Mouse (Mus musculus): Measurements from ENCODE around the gene Rps6ka6. TPM values are rescaled to one million over a fixed set of nuclear protein-coding genes. Genes with fewer than 3 reads are reported as not detected.
A peak's percentile ranks its signal among the peaks of the same experiment; 100 is the strongest.

The Rps6ka6 gene
- 46.4 and 52.4 TPM in 2 replicates for polyA plus RNA-seq (2014; fragmentation: Nextera tagmentation; extraction: Ambion mirVana)

GRCm38 (mm10) chrX:111537859-111538258 lies at the start of gene Rps6ka6:
Gene Rps6ka6, minus strand, starts transcription at chrX:111537959.
- H3K27ac ChIP-seq: no peak within 1 kb of the TSS

GRCm38 (mm10) chrX:111577044-111577443 lies 39.3 kb upstream of the Rps6ka6 start:
- 79% methylated on average over 2 of the region's 2 CpGs for WGBS
- H3K36me3 ChIP-seq (replicated peaks; ENCODE audit: control insufficient read depth, insufficient read depth): no peaks in the 10 kb centered on the region
- ATAC-seq (ENCODE audit: low FRiP score): no peak

More at GRCm38 (mm10) chrX:111537859-111538258, at the start of gene Rps6ka6:
- Histone ChIP-seq H3K27me3 (ENCODE audit: control insufficient read depth, insufficient read depth, low read length) (no peaks in the 10 kb centered on the region), H3K4me1 (replicated peaks; ENCODE audit: control insufficient read depth, insufficient read depth, low read length) (no peaks in the 10 kb centered on the region), H3K4me2 (replicated peaks) (no peak within 1 kb of the TSS), H3K4me3 (replicated peaks; ENCODE audit: low read length) (no peak within 1 kb of the TSS), H3K36me3 (replicated peaks; ENCODE audit: control insufficient read depth, insufficient read depth) (no peaks in the 10 kb centered on the region), H3K9ac (no peak within 1 kb of the TSS), H3K9me3 (ENCODE audit: control insufficient read depth, low read length) (no peaks in the 10 kb centered on the region)
- no peak for DNase-seq (ENCODE audit: low spot score)
- WGBS: 78% methylated on average over 10 of the region's 10 CpGs
- no peak for ATAC-seq (ENCODE audit: low FRiP score)

GRCm38 (mm10) chrX:111518206-111518605 lies 19.6 kb downstream of the Rps6ka6 start:
- Histone ChIP-seq H3K4me3 (replicated peaks; ENCODE audit: low read length) (no peak overlapping the region), H3K36me3 (replicated peaks; ENCODE audit: control insufficient read depth, insufficient read depth) (no peaks in the 10 kb centered on the region), H3K4me1 (replicated peaks; ENCODE audit: control insufficient read depth, insufficient read depth, low read length) (no peaks in the 10 kb centered on the region), H3K9ac (no peak overlapping the region), H3K9me3 (ENCODE audit: control insufficient read depth, low read length) (no peaks in the 10 kb centered on the region), H3K27ac (no peak overlapping the region), H3K27me3 (ENCODE audit: control insufficient read depth, insufficient read depth, low read length) (no peaks in the 10 kb centered on the region), H3K4me2 (replicated peaks) (no peak overlapping the region)
- no peak for ATAC-seq (ENCODE audit: low FRiP score)
- 41% methylated on average over 1 of the region's 1 CpGs for WGBS
- DNase-seq (ENCODE audit: low spot score): no peak

More at GRCm38 (mm10) chrX:111577044-111577443, 39.3 kb upstream of the Rps6ka6 start:
- Histone ChIP-seq H3K9me3 (ENCODE audit: control insufficient read depth, low read length) (no peaks in the 10 kb centered on the region), H3K4me1 (replicated peaks; ENCODE audit: control insufficient read depth, insufficient read depth, low read length) (no peaks in the 10 kb centered on the region), H3K9ac (no peak overlapping the region), H3K27ac (no peak overlapping the region), H3K4me3 (replicated peaks; ENCODE audit: low read length) (no peak overlapping the region), H3K27me3 (ENCODE audit: control insufficient read depth, insufficient read depth, low read length) (no peaks in the 10 kb centered on the region), H3K4me2 (replicated peaks) (no peak overlapping the region)
- no peak for DNase-seq (ENCODE audit: low spot score)

- Histone ChIP-seq H3K9me3 (ENCODE audit: control insufficient read depth, low read length) (no peaks in the 10 kb centered on the region), H3K36me3 (replicated peaks; ENCODE audit: control insufficient read depth, insufficient read depth) (no peaks in the 10 kb centered on the region), H3K4me3 (replicated peaks; ENCODE audit: low read length) (peak overlapping the region; percentile 57), H3K9ac (peak overlapping the region; percentile 65), H3K4me2 (replicated peaks) (peak overlapping the region; percentile 55), H3K27me3 (ENCODE audit: control insufficient read depth, insufficient read depth, low read length) (no peaks in the 10 kb centered on the region), H3K4me1 (replicated peaks; ENCODE audit: control insufficient read depth, insufficient read depth, low read length) (no peaks in the 10 kb centered on the region), H3K27ac (peak overlapping the region; percentile 80; the same call in 1 of the 2 replicates)
- DNase-seq (ENCODE audit: low spot score) (no peak), ATAC-seq (ENCODE audit: low FRiP score) (0 out of 2 replicates have a peak, but pooled peaks have one; percentile 23)
- WGBS: 23% methylated on average over 12 of the region's 12 CpGs
Observed at GRCm38 (mm10) chrX:111463565-111464093, 74.1 kb downstream of the Rps6ka6 start.

- peak overlapping the region; percentile 57 for H3K4me3 ChIP-seq (replicated peaks; ENCODE audit: low read length)
Observed at GRCm38 (mm10) chrX:111462833-111463564, 74.8 kb downstream of the Rps6ka6 start.

GRCm38 (mm10) chrX:111462495-111462832 lies 75.3 kb downstream of the Rps6ka6 start:
- DNase-seq (ENCODE audit: low spot score): peak; percentile 25
- Histone ChIP-seq H3K27ac (peak overlapping the region; percentile 80; the same call in 1 of the 2 replicates), H3K4me3 (replicated peaks; ENCODE audit: low read length) (peak overlapping the region; percentile 57), H3K36me3 (replicated peaks; ENCODE audit: control insufficient read depth, insufficient read depth) (no peaks in the 10 kb centered on the region), H3K9me3 (ENCODE audit: control insufficient read depth, low read length) (no peaks in the 10 kb centered on the region), H3K9ac (peak overlapping the region; percentile 65), H3K4me1 (replicated peaks; ENCODE audit: control insufficient read depth, insufficient read depth, low read length) (no peaks in the 10 kb centered on the region), H3K27me3 (ENCODE audit: control insufficient read depth, insufficient read depth, low read length) (no peaks in the 10 kb centered on the region), H3K4me2 (replicated peaks) (peak overlapping the region; percentile 55)
- no peak; the same call in 1 of the 2 replicates for ATAC-seq (ENCODE audit: low FRiP score)
- 30% methylated on average over 19 of the region's 21 CpGs for WGBS

More at GRCm38 (mm10) chrX:111462833-111463564, 74.8 kb downstream of the Rps6ka6 start:
- Histone ChIP-seq H3K9me3 (ENCODE audit: control insufficient read depth, low read length) (no peaks in the 10 kb centered on the region), H3K27me3 (ENCODE audit: control insufficient read depth, insufficient read depth, low read length) (no peaks in the 10 kb centered on the region), H3K36me3 (replicated peaks; ENCODE audit: control insufficient read depth, insufficient read depth) (no peaks in the 10 kb centered on the region), H3K4me2 (replicated peaks) (peak overlapping the region; percentile 55), H3K9ac (peak overlapping the region; percentile 65), H3K4me1 (replicated peaks; ENCODE audit: control insufficient read depth, insufficient read depth, low read length) (no peaks in the 10 kb centered on the region), H3K27ac (peak overlapping the region; percentile 80; the same call in 1 of the 2 replicates)
- ATAC-seq (ENCODE audit: low FRiP score): peak; percentile 97
- DNase-seq (ENCODE audit: low spot score): peak; percentile 78
- 13% methylated on average over 41 of the region's 72 CpGs for WGBS

- 0 out of 2 replicates have a peak overlapping the region, but pooled peaks have one; percentile 80 for H3K27ac ChIP-seq
Observed at GRCm38 (mm10) chrX:111462092-111462491, 75.7 kb downstream of the Rps6ka6 start.

GRCm38 (mm10) chrX:111460166-111460565 lies 77.6 kb downstream of the Rps6ka6 start:
- no peak overlapping the region for H3K4me3 ChIP-seq (replicated peaks; ENCODE audit: low read length)
- H3K27me3 ChIP-seq (ENCODE audit: control insufficient read depth, insufficient read depth, low read length): no peaks in the 10 kb centered on the region
- no peak overlapping the region for H3K4me2 ChIP-seq (replicated peaks)

More at GRCm38 (mm10) chrX:111462092-111462491, 75.7 kb downstream of the Rps6ka6 start:
- Histone ChIP-seq H3K4me2 (replicated peaks) (peak overlapping the region; percentile 55), H3K9me3 (ENCODE audit: control insufficient read depth, low read length) (no peaks in the 10 kb centered on the region), H3K36me3 (replicated peaks; ENCODE audit: control insufficient read depth, insufficient read depth) (no peaks in the 10 kb centered on the region), H3K4me3 (replicated peaks; ENCODE audit: low read length) (peak overlapping the region; percentile 57), H3K27me3 (ENCODE audit: control insufficient read depth, insufficient read depth, low read length) (no peaks in the 10 kb centered on the region), H3K9ac (peak overlapping the region; percentile 65), H3K4me1 (replicated peaks; ENCODE audit: control insufficient read depth, insufficient read depth, low read length) (no peaks in the 10 kb centered on the region)
- 22% methylated on average over 8 of the region's 8 CpGs for WGBS
- DNase-seq (ENCODE audit: low spot score) (no peak), ATAC-seq (ENCODE audit: low FRiP score) (no peak)

GRCm38 (mm10) chrX:111436571-111436970 lies 101.2 kb downstream of the Rps6ka6 start:
- DNase-seq (ENCODE audit: low spot score) (no peak), ATAC-seq (ENCODE audit: low FRiP score) (no peak)
- H3K4me2 ChIP-seq (replicated peaks): no peak overlapping the region

More at GRCm38 (mm10) chrX:111460166-111460565, 77.6 kb downstream of the Rps6ka6 start:
- Histone ChIP-seq H3K9ac (no peak overlapping the region), H3K4me1 (replicated peaks; ENCODE audit: control insufficient read depth, insufficient read depth, low read length) (no peaks in the 10 kb centered on the region), H3K9me3 (ENCODE audit: control insufficient read depth, low read length) (no peaks in the 10 kb centered on the region), H3K36me3 (replicated peaks; ENCODE audit: control insufficient read depth, insufficient read depth) (no peaks in the 10 kb centered on the region), H3K27ac (no peak overlapping the region)
- ATAC-seq (ENCODE audit: low FRiP score): no peak
- DNase-seq (ENCODE audit: low spot score): no peak

More at GRCm38 (mm10) chrX:111436571-111436970, 101.2 kb downstream of the Rps6ka6 start:
- H3K36me3 ChIP-seq (replicated peaks; ENCODE audit: control insufficient read depth, insufficient read depth): no peaks in the 10 kb centered on the region
- H3K4me3 ChIP-seq (replicated peaks; ENCODE audit: low read length): no peak overlapping the region
- no peaks in the 10 kb centered on the region for H3K9me3 ChIP-seq (ENCODE audit: control insufficient read depth, low read length)
- H3K4me1 ChIP-seq (replicated peaks; ENCODE audit: control insufficient read depth, insufficient read depth, low read length): no peaks in the 10 kb centered on the region
- no peak overlapping the region for H3K9ac ChIP-seq
- no peaks in the 10 kb centered on the region for H3K27me3 ChIP-seq (ENCODE audit: control insufficient read depth, insufficient read depth, low read length)
- H3K27ac ChIP-seq: no peak overlapping the region
